Mouse (Mus musculus): ENCODE measurements around the gene Fam221b. TPM values are rescaled to one million over a fixed set of nuclear protein-coding genes. Genes with fewer than 3 reads are reported as not detected.

Fam221b gene
- polyA plus RNA-seq, 1 experiment from 2014 or later: 2.8 TPM

DNA sequence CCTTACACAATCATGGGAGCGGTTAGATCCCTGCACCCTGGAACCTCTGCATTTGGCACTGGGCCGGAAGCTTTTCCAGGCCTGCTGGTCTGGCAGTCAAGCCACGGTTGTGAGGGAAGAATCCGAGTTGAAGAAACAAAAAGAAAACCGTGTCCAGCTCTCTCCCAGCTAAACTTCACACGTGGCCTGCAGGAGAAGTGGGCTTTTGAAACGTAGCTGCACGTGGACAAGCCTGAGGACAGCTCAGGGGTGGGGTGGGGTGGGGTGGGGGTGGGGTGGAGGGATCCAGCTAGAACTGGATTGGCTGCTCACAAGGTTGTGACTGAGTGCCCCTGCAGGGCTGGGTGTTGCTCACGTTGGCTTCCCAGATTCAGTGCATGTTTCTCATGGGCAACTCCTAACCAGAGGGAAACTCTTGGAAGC lies 26.3 kb upstream of the Fam221b start:
- Histone ChIP-seq H3K36me3 (ENCODE audit: control insufficient read depth, insufficient read depth, low read length) (no peaks in the 10 kb centered on the region), H3K4me2 (ENCODE audit: low read depth, low read length) (no peak overlapping the region), H3K4me1 (replicated peaks; ENCODE audit: control insufficient read depth, insufficient read depth, low read length) (peaks cover 3% of the 10 kb centered on the region; the same call in 1 of the 2 replicates), H3K9me3 (ENCODE audit: control insufficient read depth, low read length) (no peaks in the 10 kb centered on the region), H3K4me3 (ENCODE audit: low read length) (no peak overlapping the region), H3K9ac (ENCODE audit: low read length) (no peak overlapping the region), H3K27me3 (ENCODE audit: control insufficient read depth, insufficient read depth, low read depth, low read length) (no peaks in the 10 kb centered on the region), H3K27ac (ENCODE audit: low read length) (peak overlapping the region; percentile 67)
- ATAC-seq (ENCODE audit: low read depth): peak; percentile 82
- 22% methylated on average over 9 of the region's 9 CpGs for WGBS

DNA sequence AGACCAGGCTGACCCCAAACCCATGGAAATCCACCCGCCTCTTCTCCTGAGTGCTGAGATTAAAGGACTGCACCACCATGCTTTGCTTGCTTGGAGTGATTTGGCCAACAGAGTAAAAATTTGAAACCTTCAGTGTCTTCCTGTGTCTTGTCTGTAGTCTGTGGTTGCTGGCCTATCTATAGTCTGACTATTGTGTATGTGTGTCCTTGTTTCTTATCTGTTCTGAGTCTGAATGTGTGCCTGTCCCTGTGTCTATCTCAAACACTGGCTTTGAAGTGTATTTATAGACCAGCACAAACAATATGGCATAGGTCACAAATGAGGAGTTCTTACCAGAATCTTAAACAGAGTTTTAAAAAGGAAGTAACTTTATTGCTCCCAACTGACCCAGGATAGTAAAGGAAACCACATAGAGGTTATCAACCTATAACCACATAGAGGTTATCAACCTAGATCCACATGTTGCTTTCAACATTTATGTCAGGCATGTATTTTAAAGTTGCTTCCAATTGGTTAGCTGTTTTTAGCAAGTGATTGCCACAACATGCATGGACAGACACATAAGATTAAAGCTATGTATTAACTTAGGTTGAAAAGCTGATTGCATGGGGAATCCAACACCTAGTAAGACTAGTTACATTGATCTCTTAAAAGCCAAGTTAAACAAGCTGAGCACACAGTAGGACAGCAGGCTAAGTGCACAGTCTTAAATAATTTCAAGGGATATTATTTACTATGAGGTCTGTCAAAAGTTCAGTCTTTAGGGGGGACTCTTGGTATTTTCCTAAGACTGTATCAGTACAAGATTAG lies 25.7 kb upstream of the Fam221b start:
- WGBS: 57% methylated on average over 1 of the region's 1 CpGs
- peak overlapping the region; percentile 21; the same call in 1 of the 2 replicates for H3K27ac ChIP-seq (ENCODE audit: low read length)

DNA sequence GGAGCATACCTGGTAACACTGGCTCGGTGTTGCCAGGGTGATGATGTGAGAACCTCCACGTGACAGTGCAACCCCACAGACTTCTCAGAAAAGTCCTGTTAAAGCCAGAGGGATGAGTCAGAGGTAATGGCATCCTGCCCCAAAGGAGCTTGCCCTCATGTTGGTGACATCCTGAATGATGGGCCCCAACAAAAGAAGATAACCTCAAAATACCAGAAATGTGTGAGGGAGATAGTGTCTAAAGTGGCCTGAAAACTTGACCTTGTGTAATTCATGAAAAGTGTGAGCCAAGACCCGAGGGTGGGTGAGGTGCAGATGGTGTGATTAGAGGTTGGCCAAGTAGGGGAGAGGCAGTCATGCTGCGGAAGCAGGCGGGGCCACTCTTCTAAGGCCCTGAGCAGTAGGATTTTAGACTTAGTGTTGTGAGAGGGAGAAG lies 24.9 kb upstream of the Fam221b start:
- Histone ChIP-seq H3K9ac (ENCODE audit: low read length) (no peak overlapping the region), H3K36me3 (ENCODE audit: control insufficient read depth, insufficient read depth, low read length) (0 out of 2 replicates have a peak, but pooled peaks cover 4% of the 10 kb centered on the region), H3K9me3 (ENCODE audit: control insufficient read depth, low read length) (no peaks in the 10 kb centered on the region), H3K4me1 (replicated peaks; ENCODE audit: control insufficient read depth, insufficient read depth, low read length) (peaks cover 3% of the 10 kb centered on the region; the same call in 1 of the 2 replicates), H3K27me3 (ENCODE audit: control insufficient read depth, insufficient read depth, low read depth, low read length) (no peaks in the 10 kb centered on the region), H3K27ac (ENCODE audit: low read length) (no peak overlapping the region), H3K4me3 (ENCODE audit: low read length) (no peak overlapping the region), H3K4me2 (ENCODE audit: low read depth, low read length) (no peak overlapping the region)
- WGBS: 50% methylated on average over 5 of the region's 5 CpGs
- ATAC-seq (ENCODE audit: low read depth): peak; percentile 43

More for the DNA sequence above, 25.7 kb upstream of the Fam221b start:
- Histone ChIP-seq H3K4me2 (ENCODE audit: low read depth, low read length) (no peak overlapping the region), H3K4me3 (ENCODE audit: low read length) (no peak overlapping the region), H3K9ac (ENCODE audit: low read length) (no peak overlapping the region), H3K27me3 (ENCODE audit: control insufficient read depth, insufficient read depth, low read depth, low read length) (no peaks in the 10 kb centered on the region), H3K4me1 (replicated peaks; ENCODE audit: control insufficient read depth, insufficient read depth, low read length) (peaks cover 3% of the 10 kb centered on the region; the same call in 1 of the 2 replicates), H3K36me3 (ENCODE audit: control insufficient read depth, insufficient read depth, low read length) (no peaks in the 10 kb centered on the region), H3K9me3 (ENCODE audit: control insufficient read depth, low read length) (no peaks in the 10 kb centered on the region)
- no peak for ATAC-seq (ENCODE audit: low read depth)

DNA sequence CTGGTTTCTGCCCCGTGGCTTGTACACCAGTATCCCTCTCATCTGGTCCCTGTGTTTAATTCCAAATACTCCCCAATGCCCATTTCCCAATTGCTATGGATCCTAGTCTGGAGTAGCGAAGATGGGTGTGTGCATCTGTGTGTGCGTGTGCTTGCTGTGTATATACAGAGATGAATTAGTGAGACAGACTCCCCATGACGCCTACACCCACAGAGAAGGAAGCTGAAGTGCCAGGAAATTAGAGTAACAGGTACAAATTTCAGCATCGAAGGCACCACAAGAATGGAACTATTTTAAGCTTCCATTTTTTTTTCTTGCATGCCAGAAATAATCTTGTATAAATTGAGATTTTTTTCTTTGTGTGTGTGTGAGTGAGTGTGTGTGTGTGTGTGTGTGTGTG lies 22.1 kb upstream of the Fam221b start:
- WGBS: 71% methylated on average over 5 of the region's 5 CpGs
- Histone ChIP-seq H3K9me3 (ENCODE audit: control insufficient read depth, low read length) (no peaks in the 10 kb centered on the region), H3K9ac (ENCODE audit: low read length) (no peak overlapping the region)

DNA sequence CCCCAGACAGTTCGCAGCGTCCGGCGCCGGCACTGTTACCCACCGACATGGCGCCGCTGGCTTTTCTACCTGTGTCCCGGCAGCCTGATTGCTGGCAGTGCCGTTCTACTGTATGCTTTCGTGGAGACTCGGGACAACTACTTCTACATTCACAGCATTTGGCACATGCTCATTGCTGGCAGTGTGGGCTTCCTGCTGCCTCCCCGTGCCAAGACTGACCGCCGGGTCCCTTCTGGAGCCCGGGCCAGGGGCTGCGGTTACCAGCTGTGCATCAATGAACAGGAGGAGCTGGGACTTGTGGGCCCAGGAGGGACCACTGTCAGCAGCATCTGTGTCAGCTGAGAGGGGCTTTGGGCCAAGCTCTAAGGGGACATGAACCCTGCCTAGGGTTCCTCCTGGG lies 21.1 kb upstream of the Fam221b start:
- H3K9me3 ChIP-seq (ENCODE audit: control insufficient read depth, low read length): no peaks in the 10 kb centered on the region
- 90% methylated on average over 17 of the region's 17 CpGs for WGBS
- no peak for ATAC-seq (ENCODE audit: low read depth)

More for the DNA sequence above, 22.1 kb upstream of the Fam221b start:
- Histone ChIP-seq H3K4me2 (ENCODE audit: low read depth, low read length) (no peak overlapping the region), H3K27ac (ENCODE audit: low read length) (no peak overlapping the region), H3K4me1 (replicated peaks; ENCODE audit: control insufficient read depth, insufficient read depth, low read length) (peaks cover 3% of the 10 kb centered on the region; the same call in 1 of the 2 replicates), H3K36me3 (ENCODE audit: control insufficient read depth, insufficient read depth, low read length) (0 out of 2 replicates have a peak, but pooled peaks cover 4% of the 10 kb centered on the region), H3K4me3 (ENCODE audit: low read length) (no peak overlapping the region), H3K27me3 (ENCODE audit: control insufficient read depth, insufficient read depth, low read depth, low read length) (no peaks in the 10 kb centered on the region)
- ATAC-seq (ENCODE audit: low read depth): no peak

DNA sequence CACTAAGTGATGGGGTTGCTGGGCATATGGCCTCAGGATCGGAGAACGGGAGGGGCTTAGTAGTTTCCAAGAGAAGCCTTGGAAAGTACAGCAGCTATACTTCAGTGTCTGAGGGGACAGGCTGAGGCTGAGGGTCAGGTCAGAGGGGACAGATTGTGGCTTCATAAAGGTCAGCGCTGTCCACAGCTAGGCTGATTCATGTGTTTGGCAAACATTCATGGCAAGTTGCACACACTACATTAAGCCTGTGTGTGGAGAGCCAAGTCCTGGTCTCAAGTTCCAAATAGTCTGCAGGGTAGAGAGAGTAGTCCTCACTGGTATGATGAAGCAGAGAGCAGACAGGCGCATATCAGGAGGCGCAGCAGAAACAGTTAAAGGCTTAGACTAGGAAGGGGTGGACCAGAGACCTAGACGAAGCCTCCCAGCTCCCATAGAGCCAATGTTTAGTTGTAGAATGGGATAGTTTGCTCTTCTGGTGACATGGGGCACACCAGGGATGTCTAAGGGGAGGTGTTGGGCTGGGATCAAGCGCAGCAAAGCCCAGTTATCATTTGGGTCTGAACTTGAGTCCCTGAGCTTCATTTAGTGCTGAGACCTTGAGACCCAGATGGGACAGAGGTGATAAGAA lies 10.6 kb upstream of the Fam221b start:
- Histone ChIP-seq H3K27ac (ENCODE audit: low read length) (no peak overlapping the region), H3K4me2 (ENCODE audit: low read depth, low read length) (no peak overlapping the region), H3K4me1 (replicated peaks; ENCODE audit: control insufficient read depth, insufficient read depth, low read length) (no peaks in the 10 kb centered on the region), H3K27me3 (ENCODE audit: control insufficient read depth, insufficient read depth, low read depth, low read length) (no peaks in the 10 kb centered on the region), H3K36me3 (ENCODE audit: control insufficient read depth, insufficient read depth, low read length) (peaks cover 5% of the 10 kb centered on the region; the same call in 1 of the 2 replicates), H3K9ac (ENCODE audit: low read length) (no peak overlapping the region), H3K9me3 (ENCODE audit: control insufficient read depth, low read length) (no peaks in the 10 kb centered on the region), H3K4me3 (ENCODE audit: low read length) (no peak overlapping the region)
- 76% methylated on average over 7 of the region's 7 CpGs for WGBS
- no peak for ATAC-seq (ENCODE audit: low read depth)

More for the DNA sequence above, 21.1 kb upstream of the Fam221b start:
- no peak overlapping the region for H3K4me2 ChIP-seq (ENCODE audit: low read depth, low read length)
- no peaks in the 10 kb centered on the region for H3K27me3 ChIP-seq (ENCODE audit: control insufficient read depth, insufficient read depth, low read depth, low read length)
- H3K4me1 ChIP-seq (replicated peaks; ENCODE audit: control insufficient read depth, insufficient read depth, low read length): peaks cover 3% of the 10 kb centered on the region; the same call in 1 of the 2 replicates
- H3K9ac ChIP-seq (ENCODE audit: low read length): no peak overlapping the region
- H3K4me3 ChIP-seq (ENCODE audit: low read length): no peak overlapping the region
- 0 out of 2 replicates have a peak, but pooled peaks cover 4% of the 10 kb centered on the region for H3K36me3 ChIP-seq (ENCODE audit: control insufficient read depth, insufficient read depth, low read length)
- no peak overlapping the region for H3K27ac ChIP-seq (ENCODE audit: low read length)

DNA sequence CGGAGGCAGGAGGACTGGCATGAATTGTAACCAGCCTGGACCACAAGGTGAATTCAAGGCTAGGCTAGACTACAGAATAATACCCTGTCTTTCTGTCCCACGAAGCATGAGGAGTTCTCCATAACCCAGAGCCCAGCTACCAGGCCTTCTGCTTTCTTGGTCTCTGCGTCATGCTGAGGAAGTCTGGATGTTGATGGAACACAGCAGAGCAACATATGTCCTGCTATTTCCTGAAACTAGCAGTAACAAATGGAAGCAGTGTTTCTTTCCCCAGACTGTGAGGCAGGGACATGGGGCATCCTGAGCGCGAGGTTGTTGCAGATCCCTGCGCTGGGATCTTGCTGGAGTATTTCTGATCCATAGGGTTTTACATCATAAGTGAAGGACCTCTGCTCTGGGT lies 9.6 kb upstream of the Fam221b start:
- Histone ChIP-seq H3K27me3 (ENCODE audit: control insufficient read depth, insufficient read depth, low read depth, low read length) (no peaks in the 10 kb centered on the region), H3K4me3 (ENCODE audit: low read length) (no peak overlapping the region), H3K4me1 (replicated peaks; ENCODE audit: control insufficient read depth, insufficient read depth, low read length) (0 out of 2 replicates have a peak, but pooled peaks cover 2% of the 10 kb centered on the region), H3K4me2 (ENCODE audit: low read depth, low read length) (no peak overlapping the region), H3K9me3 (ENCODE audit: control insufficient read depth, low read length) (no peaks in the 10 kb centered on the region), H3K36me3 (ENCODE audit: control insufficient read depth, insufficient read depth, low read length) (peaks cover 5% of the 10 kb centered on the region; the same call in 1 of the 2 replicates), H3K9ac (ENCODE audit: low read length) (no peak overlapping the region), H3K27ac (ENCODE audit: low read length) (no peak overlapping the region)
- WGBS: 90% methylated on average over 6 of the region's 6 CpGs
- no peak for ATAC-seq (ENCODE audit: low read depth)

DNA sequence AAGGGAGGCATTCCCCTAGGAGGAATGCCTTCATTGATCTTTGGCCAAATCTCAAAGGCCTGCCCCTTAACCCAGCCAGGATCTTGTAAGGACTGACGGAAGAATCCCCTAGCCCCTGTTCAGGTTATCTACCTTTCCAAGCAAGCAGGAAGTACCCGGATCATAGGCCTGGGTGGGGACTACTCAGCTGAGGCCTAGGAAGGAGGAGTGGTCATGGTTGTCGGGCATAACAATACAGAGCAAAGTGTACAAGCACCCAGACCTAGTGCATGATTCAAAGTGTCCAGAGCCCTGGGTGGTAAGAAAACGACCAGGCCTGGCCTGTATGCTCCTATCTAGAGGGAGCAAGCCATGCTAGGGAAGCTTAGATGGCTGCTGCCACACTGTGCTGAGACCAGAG lies 6.7 kb upstream of the Fam221b start:
- H3K9ac ChIP-seq (ENCODE audit: low read length): no peak overlapping the region

DNA sequence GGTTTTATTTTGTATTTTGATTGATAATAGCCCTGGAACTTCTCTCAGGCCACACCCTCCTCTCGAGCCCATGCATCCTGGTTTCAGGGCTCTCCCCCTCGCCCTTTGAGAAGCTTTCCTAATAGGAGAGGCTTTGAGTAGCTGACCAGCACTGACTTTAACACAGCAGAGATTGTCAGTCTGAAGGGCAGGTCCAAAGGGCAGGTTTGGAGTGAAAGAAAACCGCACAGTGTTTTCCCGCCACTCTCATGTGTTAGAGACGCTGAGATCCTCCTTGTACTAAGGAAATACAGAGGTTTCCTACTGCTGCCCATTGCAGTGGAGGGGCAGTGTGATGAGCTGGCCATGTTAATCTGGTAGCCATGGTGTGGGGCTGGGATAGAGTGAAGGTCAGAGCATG lies 6.0 kb upstream of the Fam221b start:
- Histone ChIP-seq H3K27me3 (ENCODE audit: control insufficient read depth, insufficient read depth, low read depth, low read length) (no peaks in the 10 kb centered on the region), H3K9ac (ENCODE audit: low read length) (no peak overlapping the region), H3K36me3 (ENCODE audit: control insufficient read depth, insufficient read depth, low read length) (no peaks in the 10 kb centered on the region), H3K9me3 (ENCODE audit: control insufficient read depth, low read length) (no peaks in the 10 kb centered on the region), H3K4me1 (replicated peaks; ENCODE audit: control insufficient read depth, insufficient read depth, low read length) (peaks cover 4% of the 10 kb centered on the region; the same call in 1 of the 2 replicates), H3K27ac (ENCODE audit: low read length) (no peak overlapping the region), H3K4me3 (ENCODE audit: low read length) (no peak overlapping the region), H3K4me2 (ENCODE audit: low read depth, low read length) (no peak overlapping the region)
- WGBS: 71% methylated on average over 5 of the region's 5 CpGs
- no peak for ATAC-seq (ENCODE audit: low read depth)

More for the DNA sequence above, 6.7 kb upstream of the Fam221b start:
- Histone ChIP-seq H3K4me2 (ENCODE audit: low read depth, low read length) (no peak overlapping the region), H3K27ac (ENCODE audit: low read length) (no peak overlapping the region), H3K27me3 (ENCODE audit: control insufficient read depth, insufficient read depth, low read depth, low read length) (no peaks in the 10 kb centered on the region), H3K9me3 (ENCODE audit: control insufficient read depth, low read length) (no peaks in the 10 kb centered on the region), H3K36me3 (ENCODE audit: control insufficient read depth, insufficient read depth, low read length) (no peaks in the 10 kb centered on the region), H3K4me3 (ENCODE audit: low read length) (no peak overlapping the region), H3K4me1 (replicated peaks; ENCODE audit: control insufficient read depth, insufficient read depth, low read length) (0 out of 2 replicates have a peak, but pooled peaks cover 2% of the 10 kb centered on the region)
- 68% methylated on average over 4 of the region's 4 CpGs for WGBS
- ATAC-seq (ENCODE audit: low read depth): no peak

Measured in lung, embryonic 16.5 days (tissue).